Mouse (Mus musculus) heart, postnatal 0 days (tissue): ENCODE results near the gene Cox5b.

Source experiments
- CTCF ChIP-seq: IDR thresholded peaks from 2 replicates; pipeline ENCODE4 v1.5.1; 2016; ENCODE audit warnings: antibody characterized with exemption, control low read depth, low read depth
- EP300 ChIP-seq: IDR thresholded peaks from 2 replicates; pipeline ENCODE4 v1.6.1; 2016; ENCODE audit warnings: antibody characterized with exemption, low read depth

- no peak for TF ChIP-seq CTCF
- no peak for TF ChIP-seq EP300
Observed at GRCm38 (mm10) chr1:36708626-36709025, 17.4 kb downstream of the Cox5b start.
